Mouse (Mus musculus) midbrain, embryonic 14.5 days (tissue): ENCODE data around the gene Hba-a1. TPM values are rescaled to one million over a fixed set of nuclear protein-coding genes. Genes with fewer than 3 reads are reported as not detected.

Experiments
- ATAC-seq: fragments of 200-750 bp; cut with Nextera tagmentation; 2 replicates; pipeline ENCODE4 v1.8.0; 2017; ENCODE audit warnings: moderate number of reproducible peaks, moderate library complexity; ENCODE audit not compliant: low FRiP score, low TSS enrichment
- DNase-seq: peaks from one replicate; pipeline ENCODE4 v3.0.0-alpha.2; 2015
- H3K27ac ChIP-seq: fragments of 300-500 bp; sonication (generic); replicated peaks from 2 replicates; pipeline ENCODE4 v1.5.1; 2014; ENCODE audit warnings: mild to moderate bottlenecking, low read depth, low read length, moderate library complexity
- H3K27me3 ChIP-seq: fragments of 300-500 bp; sonication (generic); 2 replicates; pipeline ENCODE4 v1.6.1; 2014; ENCODE audit warnings: low read length, control low read depth, mixed read lengths; ENCODE audit not compliant: control insufficient read depth, insufficient read depth
- H3K36me3 ChIP-seq: fragments of 300-500 bp; sonication (generic); 2 replicates; pipeline ENCODE4 v1.6.1; 2014; ENCODE audit warnings: low read length, control low read depth; ENCODE audit not compliant: control insufficient read depth, insufficient read depth
- H3K4me1 ChIP-seq: fragments of 300-500 bp; sonication (generic); 2 replicates; pipeline ENCODE4 v1.6.1; 2014; ENCODE audit warnings: mild to moderate bottlenecking, antibody characterized with exemption, low read length, control low read depth; ENCODE audit not compliant: control insufficient read depth, insufficient read depth
- H3K4me2 ChIP-seq: fragments of 300-500 bp; sonication (generic); 2 replicates; pipeline ENCODE4 v1.6.1; 2014; ENCODE audit warnings: mild to moderate bottlenecking, low read length, moderate library complexity
- H3K4me3 ChIP-seq: fragments of 300-500 bp; sonication (generic); replicated peaks from 2 replicates; pipeline ENCODE4 v1.5.1; 2014; ENCODE audit warnings: low read depth, low read length
- H3K9ac ChIP-seq: fragments of 300-500 bp; sonication (generic); replicated peaks from 2 replicates; pipeline ENCODE4 v1.6.1; 2014; ENCODE audit warnings: mild to moderate bottlenecking, low read length, moderate library complexity
- H3K9me3 ChIP-seq: fragments of 300-500 bp; sonication (generic); 2 replicates; pipeline ENCODE4 v1.6.1; 2016; ENCODE audit warnings: low read length, control low read depth, mixed read lengths; ENCODE audit not compliant: control insufficient read depth
- WGBS: fragments of 180-500 bp; shearing (Covaris S2); extraction: QIAGEN DNeasy Blood & Tissue Kit; methylation state at CpG from one replicate; pipeline ENCODE4 v1.1.7; 2014; 5-methylcytosine and 5-hydroxymethylcytosine counted together
- polyA plus RNA-seq: library from polyadenylated mRNA; unstranded; fragments of >200 nt; fragmentation: Nextera tagmentation; extraction: Ambion mirVana; gene quantifications from 2 replicates; pipeline ENCODE4 v1.2.1, GENCODE M21; 2014

Hba-a1 gene
- polyA plus RNA-seq, 1 experiment from 2014 or later: 1,946 TPM

DNA sequence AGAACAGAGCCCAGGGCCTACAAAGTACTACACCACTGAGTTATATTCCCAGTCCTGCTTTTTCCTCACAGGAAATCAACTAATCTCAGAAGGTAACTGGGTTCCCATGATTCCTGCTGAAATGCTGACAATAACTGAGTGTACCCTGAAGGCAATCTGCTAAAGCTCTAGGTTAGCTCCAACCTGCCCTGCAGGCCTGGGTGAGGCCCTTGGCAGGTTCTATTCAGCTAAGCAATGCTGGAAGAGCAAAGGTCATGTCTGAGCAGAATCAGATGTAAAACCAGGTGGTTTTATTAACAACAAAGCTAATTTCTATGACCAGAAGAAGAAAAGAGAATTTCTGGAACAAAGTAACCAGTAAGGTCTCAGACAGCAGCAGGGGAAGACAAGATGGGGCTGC is 41.9 kb upstream of the Hba-a1 start:
- H3K27me3 ChIP-seq: no peaks in the 10 kb centered on the region
- peaks cover 3% of the 10 kb centered on the region; the same call in 1 of the 2 replicates for H3K4me1 ChIP-seq
- no peak overlapping the region for H3K4me3 ChIP-seq
- ATAC-seq: no peak
- no peak overlapping the region for H3K27ac ChIP-seq
- no peaks in the 10 kb centered on the region for H3K9me3 ChIP-seq
- no peak for DNase-seq
- no peak overlapping the region for H3K4me2 ChIP-seq
- H3K9ac ChIP-seq: no peak overlapping the region
- H3K36me3 ChIP-seq: peaks cover 57% of the 10 kb centered on the region

DNA sequence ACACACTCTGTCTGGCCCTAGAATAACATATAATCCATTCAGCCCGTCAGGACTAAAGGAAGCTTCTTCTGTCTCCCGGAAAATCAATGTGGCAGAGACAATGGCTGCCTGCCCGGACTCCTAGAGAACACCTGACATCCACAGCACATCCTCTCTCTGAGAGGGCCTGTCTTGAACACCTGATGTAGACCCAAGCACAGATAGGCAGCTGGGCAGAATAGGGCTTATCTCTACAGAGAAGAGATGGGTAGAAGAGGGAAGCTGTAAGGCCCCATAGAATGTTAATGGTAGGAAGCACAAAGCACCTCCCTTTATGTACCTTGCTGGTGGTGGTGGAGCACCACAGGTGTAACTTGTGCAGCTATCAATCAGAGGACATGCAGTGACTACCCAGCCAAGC is 41.1 kb upstream of the Hba-a1 start:
- Histone ChIP-seq H3K9me3 (no peaks in the 10 kb centered on the region), H3K27me3 (no peaks in the 10 kb centered on the region), H3K36me3 (peaks cover 58% of the 10 kb centered on the region), H3K27ac (no peak overlapping the region), H3K4me3 (no peak overlapping the region), H3K4me1 (no peaks in the 10 kb centered on the region), H3K9ac (no peak overlapping the region), H3K4me2 (no peak overlapping the region)
- no peak for ATAC-seq
- 79% methylated on average over 3 of the region's 3 CpGs for WGBS
- DNase-seq: no peak

GRCm38 (mm10) chr11:32243205-32243955 is 39.9 kb upstream of the Hba-a1 start:
- Histone ChIP-seq H3K4me2 (no peak overlapping the region), H3K27me3 (no peaks in the 10 kb centered on the region), H3K27ac (no peak overlapping the region), H3K4me1 (no peaks in the 10 kb centered on the region), H3K36me3 (peaks cover 69% of the 10 kb centered on the region), H3K9me3 (no peaks in the 10 kb centered on the region), H3K9ac (no peak overlapping the region), H3K4me3 (no peak overlapping the region)
- DNase-seq (no peak), ATAC-seq (no peak)
- 83% methylated on average over 7 of the region's 7 CpGs for WGBS

DNA sequence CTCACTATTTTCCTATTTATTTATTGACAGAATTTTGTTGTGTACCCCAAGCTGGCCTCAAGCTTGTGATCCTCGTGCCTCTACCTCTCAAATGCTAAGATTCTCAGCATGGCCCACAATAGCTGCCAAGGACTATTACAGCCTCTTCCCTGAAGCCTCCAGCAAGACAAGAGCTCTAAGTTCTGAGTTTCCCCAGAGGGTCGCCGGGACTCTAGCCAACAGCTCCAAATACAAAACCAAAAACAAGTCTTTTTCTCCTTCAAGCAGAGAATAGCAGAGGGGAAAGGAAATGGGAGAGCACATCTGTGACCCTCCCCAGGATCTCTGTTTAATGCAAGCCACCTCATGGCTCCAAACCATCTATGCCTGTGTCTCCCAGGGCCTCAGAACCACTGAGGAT is 39.2 kb upstream of the Hba-a1 start:
- H3K36me3 ChIP-seq: peaks cover 76% of the 10 kb centered on the region
- H3K27ac ChIP-seq: no peak overlapping the region
- H3K4me1 ChIP-seq: no peaks in the 10 kb centered on the region
- 83% methylated on average over 3 of the region's 3 CpGs for WGBS
- no peaks in the 10 kb centered on the region for H3K9me3 ChIP-seq
- no peak overlapping the region for H3K9ac ChIP-seq
- H3K27me3 ChIP-seq: no peaks in the 10 kb centered on the region
- no peak overlapping the region for H3K4me3 ChIP-seq
- no peak for ATAC-seq
- H3K4me2 ChIP-seq: no peak overlapping the region
- DNase-seq: no peak

DNA sequence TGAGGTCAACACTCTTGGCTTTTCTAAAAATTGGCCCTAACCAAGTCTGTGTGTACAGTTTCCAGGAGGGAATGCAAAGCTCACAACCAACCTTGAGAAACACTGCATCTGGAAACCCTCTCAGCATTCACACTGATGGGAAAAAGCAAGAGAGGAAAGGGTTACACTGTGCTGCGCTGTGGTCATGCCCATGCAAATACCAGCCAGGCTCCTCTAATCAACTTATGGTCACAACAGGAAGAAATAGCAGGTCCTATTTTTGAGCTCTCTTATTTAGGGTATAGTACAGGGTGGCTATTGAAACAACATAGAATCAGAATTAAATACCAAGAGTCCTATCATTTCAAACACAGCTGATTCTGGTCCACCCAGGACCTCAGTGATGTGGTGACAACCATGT is 38.7 kb upstream of the Hba-a1 start:
- H3K9ac ChIP-seq: no peak overlapping the region
- H3K9me3 ChIP-seq: no peaks in the 10 kb centered on the region
- 95% methylated on average over 1 of the region's 1 CpGs for WGBS
- H3K4me3 ChIP-seq: no peak overlapping the region
- no peaks in the 10 kb centered on the region for H3K27me3 ChIP-seq
- ATAC-seq (no peak), DNase-seq (no peak)
- no peak overlapping the region for H3K27ac ChIP-seq
- H3K36me3 ChIP-seq: peaks cover 77% of the 10 kb centered on the region
- no peak overlapping the region for H3K4me2 ChIP-seq
- no peaks in the 10 kb centered on the region for H3K4me1 ChIP-seq

DNA sequence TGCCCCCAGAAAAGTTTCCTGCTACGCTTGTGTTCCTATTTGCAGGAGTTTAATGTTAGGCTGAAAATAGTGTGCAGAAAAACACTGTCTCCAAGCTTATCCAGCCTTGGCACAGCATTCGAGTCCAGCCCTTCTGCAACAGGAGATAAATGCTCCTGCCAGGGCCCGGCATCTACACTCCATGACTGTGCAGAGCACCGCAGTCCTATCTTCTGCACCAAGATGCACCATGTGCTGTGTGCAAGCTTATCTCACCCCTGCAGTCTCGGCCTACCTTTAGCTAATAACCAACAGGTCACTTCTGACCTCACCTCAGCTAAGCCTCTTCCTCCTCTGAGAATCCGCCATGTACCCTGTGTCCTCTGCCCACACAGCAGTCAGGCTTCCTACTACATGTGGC is 37.7 kb upstream of the Hba-a1 start:
- Histone ChIP-seq H3K4me2 (no peak overlapping the region), H3K27me3 (no peaks in the 10 kb centered on the region), H3K4me1 (no peaks in the 10 kb centered on the region), H3K9me3 (no peaks in the 10 kb centered on the region), H3K4me3 (no peak overlapping the region), H3K9ac (no peak overlapping the region), H3K36me3 (peaks cover 73% of the 10 kb centered on the region), H3K27ac (no peak overlapping the region)
- ATAC-seq (no peak), DNase-seq (no peak)
- 96% methylated on average over 6 of the region's 6 CpGs for WGBS

GRCm38 (mm10) chr11:32247068-32247467 is 36.2 kb upstream of the Hba-a1 start:
- H3K9me3 ChIP-seq: no peaks in the 10 kb centered on the region
- ATAC-seq (no peak), DNase-seq (no peak)
- no peak overlapping the region for H3K4me2 ChIP-seq
- no peak overlapping the region for H3K27ac ChIP-seq
- H3K27me3 ChIP-seq: no peaks in the 10 kb centered on the region
- no peak overlapping the region for H3K4me3 ChIP-seq
- H3K9ac ChIP-seq: no peak overlapping the region
- H3K36me3 ChIP-seq: peaks cover 71% of the 10 kb centered on the region
- no peaks in the 10 kb centered on the region for H3K4me1 ChIP-seq

DNA sequence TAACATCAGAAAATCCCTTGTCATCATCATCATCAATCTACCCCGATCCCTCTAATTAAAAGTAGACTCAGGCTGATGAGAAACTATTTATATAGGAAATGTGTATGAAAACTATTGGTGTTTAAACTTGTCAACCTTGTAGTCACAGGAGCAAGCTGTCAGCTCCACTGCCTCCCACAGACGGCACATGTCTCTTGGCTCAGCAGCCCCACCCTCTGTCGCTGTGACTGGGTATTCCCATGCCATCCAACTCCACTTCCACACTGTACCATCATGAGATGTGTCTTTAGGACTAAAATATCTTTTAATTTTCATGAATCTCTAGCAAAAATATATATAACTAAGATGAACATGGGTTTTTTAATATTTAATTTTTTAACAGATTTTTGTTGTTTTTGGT is 35.0 kb upstream of the Hba-a1 start:
- H3K36me3 ChIP-seq: peaks cover 80% of the 10 kb centered on the region
- H3K4me3 ChIP-seq: no peak overlapping the region
- no peaks in the 10 kb centered on the region for H3K4me1 ChIP-seq
- ATAC-seq (no peak), DNase-seq (no peak)
- WGBS: 85% methylated on average over 3 of the region's 3 CpGs
- no peaks in the 10 kb centered on the region for H3K9me3 ChIP-seq
- H3K27me3 ChIP-seq: no peaks in the 10 kb centered on the region
- no peak overlapping the region for H3K27ac ChIP-seq
- H3K4me2 ChIP-seq: no peak overlapping the region
- H3K9ac ChIP-seq: no peak overlapping the region

- 92% methylated on average over 8 of the region's 8 CpGs for WGBS
- no peak overlapping the region for H3K4me2 ChIP-seq
- H3K27me3 ChIP-seq: no peaks in the 10 kb centered on the region
- H3K36me3 ChIP-seq: peaks cover 68% of the 10 kb centered on the region
- no peak for DNase-seq
- no peaks in the 10 kb centered on the region for H3K9me3 ChIP-seq
- no peak for ATAC-seq
- H3K9ac ChIP-seq: no peak overlapping the region
- H3K4me1 ChIP-seq: no peaks in the 10 kb centered on the region
- no peak overlapping the region for H3K4me3 ChIP-seq
- no peak overlapping the region for H3K27ac ChIP-seq
Measured at GRCm38 (mm10) chr11:32250880-32251763, 32.2 kb upstream of the Hba-a1 start.
